Mouse (Mus musculus) mesoderm, embryonic 11.5 days (tissue): ENCODE data around the gene Tnk2.

Experiments
- DNase-seq: peaks from one replicate; pipeline ENCODE4 v3.0.0-alpha.2; 2012; ENCODE audit warnings: low read depth, low spot score

Tnk2 gene

GRCm38 (mm10) chr16:32643661-32644061, at the start of gene Tnk2:
Tnk2 (plus strand) TSS chr16:32643874.
- DNase-seq, result peak; percentile 91

GRCm38 (mm10) chr16:32593916-32594315, 49.8 kb upstream of the Tnk2 start:
- DNase-seq, result no peak

- DNase-seq, result no peak
Observed at GRCm38 (mm10) chr16:32594701-32595100, 49.0 kb upstream of the Tnk2 start.

- no peak for DNase-seq
Observed at GRCm38 (mm10) chr16:32595142-32595855, 48.4 kb upstream of the Tnk2 start.

GRCm38 (mm10) chr16:32597909-32598381, 45.7 kb upstream of the Tnk2 start:
- no peak for DNase-seq

GRCm38 (mm10) chr16:32599151-32599550, 44.5 kb upstream of the Tnk2 start:
- DNase-seq, result no peak

- DNase-seq, result no peak
Observed at GRCm38 (mm10) chr16:32602193-32602685, 41.4 kb upstream of the Tnk2 start.

- peak; percentile 22 for DNase-seq
Observed at GRCm38 (mm10) chr16:32607562-32608343, 35.9 kb upstream of the Tnk2 start.

- no peak for DNase-seq
Observed at GRCm38 (mm10) chr16:32608344-32608711, 35.3 kb upstream of the Tnk2 start.

GRCm38 (mm10) chr16:32608712-32609400, 34.8 kb upstream of the Tnk2 start, which contains the start of gene Tfrc:
Tfrc (plus strand) TSS chr16:32608920.
- peak; percentile 99 for DNase-seq

- no peak for DNase-seq
Observed at GRCm38 (mm10) chr16:32609401-32609779, 34.3 kb upstream of the Tnk2 start.

- DNase-seq, result no peak
Observed at GRCm38 (mm10) chr16:32610460-32611255, 33.0 kb upstream of the Tnk2 start.

- no peak for DNase-seq
Observed at GRCm38 (mm10) chr16:32612052-32612451, 31.6 kb upstream of the Tnk2 start.

GRCm38 (mm10) chr16:32613269-32613834, 30.3 kb upstream of the Tnk2 start:
- no peak for DNase-seq

- DNase-seq, result no peak
Observed at GRCm38 (mm10) chr16:32614047-32614446, 29.6 kb upstream of the Tnk2 start.

- no peak for DNase-seq
Observed at GRCm38 (mm10) chr16:32618946-32619345, 24.7 kb upstream of the Tnk2 start.

- DNase-seq, result no peak
Observed at GRCm38 (mm10) chr16:32628140-32628539, 15.5 kb upstream of the Tnk2 start.

GRCm38 (mm10) chr16:32632328-32632824, 11.3 kb upstream of the Tnk2 start:
- DNase-seq, result no peak

GRCm38 (mm10) chr16:32633486-32634012, 10.1 kb upstream of the Tnk2 start:
- DNase-seq, result no peak

- DNase-seq, result no peak
Observed at GRCm38 (mm10) chr16:32634183-32634582, 9.5 kb upstream of the Tnk2 start.
